Mouse (Mus musculus): ENCODE results near the gene Gm21677. TPM values are rescaled to one million over a fixed set of nuclear protein-coding genes. Genes with fewer than 3 reads are reported as not detected.
"Not testable (repeated sequence)": the region's sequence is repeated elsewhere in the genome, so short reads cannot be mapped to it uniquely, and the experiment has no call there.

Gm21677 gene
- not detected in 2 replicates for total RNA-seq (2017)

GRCm38 (mm10) chrY:3306349-3306748, at the start of gene Gm21677:
Gene Gm21677 (minus strand): TSS chrY:3306449.
- not testable (repeated sequence) for ATAC-seq (replicated peaks in 1 of 2; ENCODE audit: insufficient read depth in 1 of 2, low FRiP score in 2 of 2, low TSS enrichment in 1 of 2, low read depth in 1 of 2, poor library complexity in 2 of 2, severe bottlenecking in 2 of 2)

GRCm38 (mm10) chrY:3345229-3345628, 39.0 kb upstream of the Gm21677 start, which contains the start of gene Gm21693:
Gene Gm21693 (minus strand): TSS chrY:3345329.
- ATAC-seq (replicated peaks in 1 of 2; ENCODE audit: insufficient read depth in 1 of 2, low FRiP score in 2 of 2, low TSS enrichment in 1 of 2, low read depth in 1 of 2, poor library complexity in 2 of 2, severe bottlenecking in 2 of 2), result not testable (repeated sequence)

GRCm38 (mm10) chrY:3340661-3341060, 34.4 kb upstream of the Gm21677 start:
- ATAC-seq (replicated peaks in 1 of 2; ENCODE audit: insufficient read depth in 1 of 2, low FRiP score in 2 of 2, low TSS enrichment in 1 of 2, low read depth in 1 of 2, poor library complexity in 2 of 2, severe bottlenecking in 2 of 2), result not testable (repeated sequence)

Other genes starting within 250 kb of the Gm21677 start
- gene Gm21693, start 38.9 kb upstream of the Gm21677 start, total RNA-seq (2017), result not detected in 2 replicates
- not detected in 2 replicates for gene Gm21704, start 103.7 kb upstream of the Gm21677 start, total RNA-seq (2017)
- not detected in 2 replicates for gene Gm21708, start 103.7 kb upstream of the Gm21677 start, total RNA-seq (2017)